Mouse (Mus musculus): Measurements from ENCODE around the gene Cstf1.

DNA sequence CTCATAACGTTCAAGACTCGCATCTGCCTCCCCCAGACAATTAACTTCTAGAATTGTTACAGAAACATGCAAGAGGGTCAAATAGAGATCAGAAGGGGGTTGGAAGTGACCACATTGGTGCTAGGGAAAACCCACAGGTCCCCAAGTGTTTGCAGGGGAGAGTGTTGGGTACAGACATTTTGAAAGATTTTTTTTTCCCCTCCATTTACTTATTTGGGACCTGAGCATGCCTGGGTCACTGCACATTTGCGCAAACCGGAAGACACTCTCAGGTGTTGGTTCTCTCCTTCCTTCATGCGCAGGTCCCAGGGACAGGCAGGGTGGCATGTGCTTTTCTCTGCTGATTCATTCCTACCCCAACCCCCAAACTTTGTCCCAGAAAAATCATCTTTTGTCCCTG, 46.4 kb downstream of the Cstf1 start:
- TF ChIP-seq CTCF (IDR thresholded peaks at IDR 0.05; ENCODE audit: low read depth) (no peak), EP300 (optimal IDR thresholded peaks at IDR 0.05) (no peak)
